Mouse (Mus musculus): ENCODE data around the gene Trmt1l.

The Trmt1l gene

DNA sequence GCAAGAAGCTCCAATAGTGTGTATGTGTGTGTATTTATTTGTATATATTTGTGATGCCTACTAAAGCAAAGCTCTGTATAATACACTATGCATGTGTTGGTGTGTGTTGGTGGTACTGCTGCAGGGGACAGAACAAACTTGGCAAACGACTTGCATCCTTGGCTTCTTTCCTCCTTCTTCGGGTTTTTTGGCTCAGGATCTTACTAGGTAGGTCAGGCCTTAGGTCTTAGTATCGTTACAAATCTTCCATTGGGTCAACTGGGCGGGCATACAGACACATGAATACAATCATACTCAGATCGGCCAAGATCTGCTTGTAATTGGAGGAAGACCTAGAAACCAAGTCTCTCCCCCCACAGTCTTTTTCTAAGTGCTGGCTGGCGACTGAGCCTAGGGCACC lies 66.4 kb downstream of the Trmt1l start:
- DNase-seq (ENCODE audit: low read depth, low spot score): no peak

DNA sequence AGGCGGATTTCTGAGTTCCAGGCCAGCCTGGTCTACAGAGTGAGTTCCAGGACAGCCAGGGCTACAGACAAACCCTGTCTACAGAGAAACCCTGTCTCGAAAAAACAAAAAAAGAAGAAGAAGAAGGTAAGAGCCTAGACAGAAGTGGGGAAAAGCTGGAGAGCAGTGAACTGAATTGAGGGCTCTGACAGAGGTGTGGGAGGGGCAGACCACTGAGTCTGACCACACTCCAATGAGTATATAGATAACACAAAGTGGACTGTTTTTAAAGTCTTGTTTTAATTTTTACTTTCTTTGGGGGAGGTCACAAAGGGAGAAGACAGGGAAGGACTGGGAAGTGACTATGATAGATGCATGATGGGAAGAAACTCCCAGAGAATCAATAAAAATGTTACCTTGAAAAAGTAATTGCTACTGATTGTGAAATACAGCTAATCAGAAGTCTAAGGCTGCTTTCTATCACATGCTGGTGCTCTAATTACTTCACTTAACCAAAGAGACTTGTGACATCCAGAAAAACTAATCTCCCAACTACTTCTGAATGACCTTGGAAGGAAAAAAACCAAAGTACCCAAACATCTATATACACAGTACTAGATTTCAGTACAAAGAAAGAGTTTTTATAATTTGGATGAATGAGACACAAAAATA lies 67.4 kb downstream of the Trmt1l start:
- no peak for DNase-seq (ENCODE audit: low read depth, low spot score)

DNA sequence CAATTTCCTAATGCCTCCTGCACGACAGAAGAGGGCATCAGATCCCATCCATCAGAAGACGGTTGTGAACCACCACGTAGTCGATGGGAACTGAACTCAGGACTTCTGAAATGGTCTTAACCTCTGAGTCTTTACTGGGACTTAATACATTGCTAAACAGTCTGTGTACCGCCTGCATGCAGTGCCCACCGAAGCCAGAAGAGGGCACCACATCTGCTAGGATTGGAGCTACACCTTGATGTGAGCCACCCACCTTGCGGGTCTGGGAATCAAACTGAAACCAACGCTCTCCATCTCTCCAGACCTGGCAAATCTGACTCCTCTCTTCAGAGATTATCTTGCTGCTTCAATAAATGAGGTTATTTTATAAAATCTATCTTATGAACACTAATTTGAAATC lies 68.7 kb downstream of the Trmt1l start:
- no peak for DNase-seq (ENCODE audit: low read depth, low spot score)

DNA sequence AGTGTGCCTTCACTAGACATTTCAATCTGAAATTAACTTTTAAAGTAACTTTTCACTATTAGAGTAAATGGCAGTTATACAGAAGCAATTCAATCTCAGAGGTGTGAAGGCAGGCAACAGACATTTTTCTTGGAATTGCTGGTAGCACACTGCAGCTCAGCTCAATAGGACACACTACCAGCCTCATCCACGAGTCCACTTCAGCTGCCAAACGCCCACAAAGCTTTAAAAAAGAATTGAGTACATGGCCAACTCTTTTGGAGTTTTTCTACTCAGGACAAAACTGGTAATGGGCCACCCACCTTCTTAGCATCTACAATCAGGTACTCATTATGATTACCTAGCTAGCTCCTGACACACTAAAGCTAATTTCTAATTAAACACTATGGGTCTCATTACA lies 69.6 kb downstream of the Trmt1l start:
- no peak for DNase-seq (ENCODE audit: low read depth, low spot score)

DNA sequence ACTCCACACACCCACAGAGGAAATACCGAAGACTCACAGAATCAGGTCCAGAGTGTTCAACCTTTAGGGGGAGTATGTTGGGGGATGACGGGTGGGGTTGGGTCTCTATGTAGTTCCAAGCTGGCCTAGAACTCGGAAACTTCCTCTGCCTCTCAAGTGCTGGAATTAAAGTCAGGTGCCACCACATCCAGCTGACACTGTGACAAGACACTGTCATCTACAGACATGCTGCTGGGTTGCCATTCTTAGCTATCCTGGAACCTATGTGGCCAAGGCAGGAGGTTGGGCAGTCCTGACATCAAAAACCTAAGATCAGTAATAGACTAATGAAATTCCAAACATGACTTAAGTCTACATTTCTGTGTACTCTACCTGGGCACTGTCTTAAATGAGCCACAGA lies 70.0 kb downstream of the Trmt1l start:
- DNase-seq (ENCODE audit: low read depth, low spot score): no peak

DNA sequence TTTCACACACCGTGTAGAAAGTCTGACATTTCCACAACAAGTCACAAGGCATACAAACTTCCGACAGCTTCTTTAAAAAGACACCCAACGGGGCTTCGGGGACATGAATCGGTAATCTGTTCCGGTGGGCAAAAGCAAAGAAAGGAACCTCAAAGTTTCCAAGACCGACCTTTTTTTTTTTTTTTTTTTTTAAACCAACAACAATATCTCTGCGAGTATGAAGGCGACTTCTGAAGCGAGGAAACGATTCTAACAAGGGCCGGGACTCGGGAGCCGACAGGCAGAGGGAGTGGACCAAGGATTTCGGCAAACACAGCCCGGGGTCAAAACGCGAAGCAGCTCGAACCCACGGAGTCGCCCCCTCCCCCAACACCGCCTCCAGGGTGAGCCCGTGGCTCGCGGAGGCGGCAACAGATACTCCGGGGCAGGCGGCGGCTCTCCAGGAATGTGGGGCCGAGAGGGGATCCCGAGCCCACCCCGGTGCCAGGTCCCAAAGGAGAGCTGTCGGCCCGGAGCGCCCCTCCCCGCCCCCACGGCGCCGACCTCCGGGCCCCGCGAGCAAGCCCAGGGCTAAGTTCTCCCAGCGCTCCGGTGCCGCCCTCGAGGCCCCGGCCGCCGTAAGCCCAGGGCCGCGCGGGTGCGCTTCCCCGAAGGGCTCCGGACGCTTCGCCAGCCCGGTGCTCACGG lies 71.6 kb downstream of the Trmt1l start:
- no peak for DNase-seq (ENCODE audit: low read depth, low spot score)

DNA sequence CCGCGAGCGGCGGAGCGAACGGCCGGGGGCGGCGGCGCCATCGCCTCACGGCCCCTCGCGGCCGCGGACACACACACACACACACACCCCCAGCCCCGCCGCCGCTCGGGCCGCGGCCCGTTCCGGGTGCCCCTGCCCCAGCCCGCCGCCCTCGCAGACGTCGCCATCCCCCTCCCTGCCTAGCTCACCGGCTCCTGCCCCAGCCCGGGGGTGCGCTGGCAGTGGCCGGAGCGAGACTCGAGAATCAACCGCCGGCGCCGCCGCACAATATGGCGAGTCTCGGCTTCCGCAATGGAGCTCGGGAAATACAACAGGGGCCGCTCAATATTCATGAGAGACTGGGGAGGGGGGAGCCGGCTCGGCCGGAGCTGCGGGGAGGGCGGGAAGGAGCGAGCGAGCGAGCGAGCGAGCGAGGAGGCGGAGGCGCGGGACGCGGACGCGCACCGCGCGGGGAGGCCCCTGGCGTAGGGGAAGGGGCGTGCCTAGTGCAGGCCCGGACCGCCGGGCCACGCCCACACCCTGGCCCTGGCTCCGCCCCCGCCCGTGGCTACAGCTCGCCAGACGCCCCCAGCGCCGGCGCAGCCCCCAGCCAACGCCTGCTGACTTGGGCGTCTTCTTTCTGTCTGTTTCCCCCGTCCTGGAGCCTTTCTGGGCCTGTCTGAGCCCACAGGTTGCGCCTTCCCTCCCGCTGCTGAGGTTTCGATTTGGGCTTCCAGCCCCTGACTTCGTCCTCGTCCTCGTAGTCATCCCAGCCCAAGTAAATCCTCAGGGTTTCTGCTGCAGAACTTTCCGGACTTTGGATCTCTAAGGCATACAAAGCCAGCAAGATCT lies 72.4 kb downstream of the Trmt1l start, which contains the start of gene Rnf2:
Rnf2 (minus strand) TSS at position 425 of the 831 bp plus-strand sequence.
- DNase-seq (ENCODE audit: low read depth, low spot score): peak; percentile 79
